Mouse (Mus musculus): ENCODE measurements around the gene Smarcd2. TPM values are rescaled to one million over a fixed set of nuclear protein-coding genes. Genes with fewer than 3 reads are reported as not detected.

Gene Smarcd2
- polyA plus RNA-seq, 1 experiment = 70.0 TPM

- peak; percentile 99 for DNase-seq
- Histone ChIP-seq H3K4me1 (ENCODE audit: control insufficient read depth, insufficient read depth, low read length) (peaks cover 12% of the 10 kb centered on the region; the same call in 1 of the 2 replicates), H3K4me3 (ENCODE audit: insufficient read depth, low read depth, low read length) (peak within 1 kb of the TSS; percentile 95), H3K36me3 (ENCODE audit: control insufficient read depth, insufficient read depth, low read length) (peaks cover 4% of the 10 kb centered on the region), H3K27ac (ENCODE audit: insufficient read depth, low read depth, low read length) (peak within 1 kb of the TSS; percentile 94), H3K27me3 (replicated peaks; ENCODE audit: control insufficient read depth, insufficient read depth, low read length) (no peaks in the 10 kb centered on the region)
- TF ChIP-seq CTCF (conservative IDR thresholded peaks at IDR 0.05; ENCODE audit: insufficient read depth, insufficient read length, low read depth, low read length) = no peak
- no peak for TF ChIP-seq POLR2A (IDR thresholded peaks at IDR 0.05; ENCODE audit: low read depth, low read length)
- WGBS = under 1% methylated on average over 46 of the region's 46 CpGs
These were observed 56.6 kb downstream of the Smarcd2 start, which contains the start of gene Ccdc47 for GRCm38 (mm10) chr11:106215927-106216729. Gene Ccdc47 (minus strand): TSS chr11:106216344.

DNA sequence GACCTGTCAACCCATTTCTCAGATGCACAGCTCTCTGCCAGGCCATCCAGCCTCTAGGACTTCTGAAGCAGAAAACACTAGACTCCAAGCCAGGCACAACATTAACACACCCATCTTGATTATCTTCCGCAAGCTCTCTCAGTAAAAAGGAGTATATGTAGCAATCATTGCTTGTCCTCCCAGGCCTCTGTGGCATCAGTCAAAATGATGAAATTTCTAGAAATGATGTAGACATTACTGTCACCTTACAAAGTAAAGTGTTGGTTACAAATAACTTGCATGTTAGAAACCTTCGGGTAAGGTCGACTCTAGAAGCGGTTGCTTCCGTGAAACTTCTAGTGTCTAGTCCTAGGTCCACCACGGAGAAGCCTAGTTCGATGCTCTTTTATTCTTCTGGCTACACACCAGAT is 57.3 kb downstream of the Smarcd2 start:
- DNase-seq = no peak
- no peaks in the 10 kb centered on the region for H3K27me3 ChIP-seq (replicated peaks; ENCODE audit: control insufficient read depth, insufficient read depth, low read length)
- WGBS = 11% methylated on average over 7 of the region's 7 CpGs
- H3K27ac ChIP-seq (ENCODE audit: insufficient read depth, low read depth, low read length) = peak overlapping the region; percentile 84; the same call in 1 of the 2 replicates
- TF ChIP-seq POLR2A (IDR thresholded peaks at IDR 0.05; ENCODE audit: low read depth, low read length) (no peak), CTCF (conservative IDR thresholded peaks at IDR 0.05; ENCODE audit: insufficient read depth, insufficient read length, low read depth, low read length) (no peak)
- H3K4me1 ChIP-seq (ENCODE audit: control insufficient read depth, insufficient read depth, low read length) = peaks cover 12% of the 10 kb centered on the region; the same call in 1 of the 2 replicates
- H3K4me3 ChIP-seq (ENCODE audit: insufficient read depth, low read depth, low read length) = peak overlapping the region; percentile 81
- H3K36me3 ChIP-seq (ENCODE audit: control insufficient read depth, insufficient read depth, low read length) = peaks cover 7% of the 10 kb centered on the region

- Histone ChIP-seq H3K27ac (ENCODE audit: insufficient read depth, low read depth, low read length) (no peak overlapping the region), H3K4me1 (ENCODE audit: control insufficient read depth, insufficient read depth, low read length) (peaks cover 12% of the 10 kb centered on the region; the same call in 1 of the 2 replicates), H3K4me3 (ENCODE audit: insufficient read depth, low read depth, low read length) (no peak overlapping the region), H3K36me3 (ENCODE audit: control insufficient read depth, insufficient read depth, low read length) (peaks cover 9% of the 10 kb centered on the region), H3K27me3 (replicated peaks; ENCODE audit: control insufficient read depth, insufficient read depth, low read length) (no peaks in the 10 kb centered on the region)
- DNase-seq = no peak
- TF ChIP-seq POLR2A (IDR thresholded peaks at IDR 0.05; ENCODE audit: low read depth, low read length) (no peak), CTCF (conservative IDR thresholded peaks at IDR 0.05; ENCODE audit: insufficient read depth, insufficient read length, low read depth, low read length) (no peak)
- WGBS = 84% methylated on average over 5 of the region's 5 CpGs
These were observed 57.9 kb downstream of the Smarcd2 start for GRCm38 (mm10) chr11:106214856-106215255.

Other genes starting within 250 kb of the Smarcd2 start
- 34.1 and 37.7 TPM in 2 replicates for gene Dcaf7, start 236.1 kb downstream of the Smarcd2 start, polyA plus RNA-seq (2012; rRNA removed)
- 21.3 and 21.4 TPM in 2 replicates for gene Taco1, start 206.9 kb downstream of the Smarcd2 start, polyA plus RNA-seq (2012; rRNA removed)
- 27.8 and 31.6 TPM in 2 replicates for gene Map3k3, start 188.4 kb downstream of the Smarcd2 start, polyA plus RNA-seq (2012; rRNA removed)
- not detected in 2 replicates for gene Gm10840, start 112.1 kb downstream of the Smarcd2 start, polyA plus RNA-seq (2012; rRNA removed)
- gene Limd2, start 112.1 kb downstream of the Smarcd2 start, polyA plus RNA-seq (2012; rRNA removed) = 27.8 and 48.3 TPM in 2 replicates
- gene Strada, start 70.8 kb downstream of the Smarcd2 start, polyA plus RNA-seq (2012; rRNA removed) = 28.4 and 28.5 TPM in 2 replicates
- 14.0 and 20.6 TPM in 2 replicates for gene Ccdc47, start 56.6 kb downstream of the Smarcd2 start, polyA plus RNA-seq (2012; rRNA removed)
- gene Ddx42, start 56.0 kb downstream of the Smarcd2 start, polyA plus RNA-seq (2012; rRNA removed) = 8.3 and 10.0 TPM in 2 replicates
- gene Ftsj3, start 16.9 kb downstream of the Smarcd2 start, polyA plus RNA-seq (2012; rRNA removed) = 11.7 TPM in 2 replicates
- gene Psmc5, start 16.8 kb downstream of the Smarcd2 start, polyA plus RNA-seq (2012; rRNA removed) = 52.5 and 66.9 TPM in 2 replicates
- 0.02 and 0.03 TPM in 2 replicates for gene Tcam1, start 3.7 kb upstream of the Smarcd2 start, polyA plus RNA-seq (2012; rRNA removed)
- 0.16 TPM in 1 of 2 replicates, not detected in the other for gene Gh, start 28.9 kb upstream of the Smarcd2 start, polyA plus RNA-seq (2012; rRNA removed)
- gene Cd79b, start 41.8 kb upstream of the Smarcd2 start, polyA plus RNA-seq (2012; rRNA removed) = 2.7 and 17.9 TPM in 2 replicates
- 0.11 and 1.9 TPM in 2 replicates for gene Scn4a, start 80.3 kb upstream of the Smarcd2 start, polyA plus RNA-seq (2012; rRNA removed)
- 0.12 and 0.58 TPM in 2 replicates for gene Prr29, start 92.5 kb upstream of the Smarcd2 start, polyA plus RNA-seq (2012; rRNA removed)
- 35.0 and 38.1 TPM in 2 replicates for gene Icam2, start 115.1 kb upstream of the Smarcd2 start, polyA plus RNA-seq (2012; rRNA removed)
- gene Ern1, start 214.9 kb upstream of the Smarcd2 start, polyA plus RNA-seq (2012; rRNA removed) = 12.6 and 15.1 TPM in 2 replicates